Mouse (Mus musculus) intestine, embryonic 16.5 days (tissue): ENCODE results near the gene Zbtb49. TPM values are rescaled to one million over a fixed set of nuclear protein-coding genes. Genes with fewer than 3 reads are reported as not detected.
A peak's percentile ranks its signal among the peaks of the same experiment; 100 is the strongest.

ENCODE experiments used
- ATAC-seq: fragments of 200-750 bp; cut with Nextera tagmentation; 2 replicates; pipeline ENCODE4 v1.8.0; 2017; ENCODE audit warnings: moderate TSS enrichment, moderate library complexity
- H3K27ac ChIP-seq: fragments of 300-500 bp; sonication (generic); 2 replicates; pipeline ENCODE4 v1.5.1; 2014; ENCODE audit warnings: mild to moderate bottlenecking, low read length
- H3K27me3 ChIP-seq: fragments of 300-500 bp; sonication (generic); replicated peaks from 2 replicates; pipeline ENCODE4 v1.6.1; 2014; ENCODE audit warnings: low read length, control low read depth, mixed read lengths; ENCODE audit not compliant: control insufficient read depth, insufficient read depth
- H3K36me3 ChIP-seq: fragments of 300-500 bp; sonication (generic); 2 replicates; pipeline ENCODE4 v1.6.1; 2014; ENCODE audit warnings: low read length, control low read depth; ENCODE audit not compliant: control insufficient read depth, insufficient read depth
- H3K4me1 ChIP-seq: fragments of 300-500 bp; sonication (generic); 2 replicates; pipeline ENCODE4 v1.6.1; 2014; ENCODE audit warnings: low read length, control low read depth, mixed read lengths; ENCODE audit not compliant: control insufficient read depth, insufficient read depth
- H3K4me2 ChIP-seq: fragments of 300-500 bp; sonication (generic); 2 replicates; pipeline ENCODE4 v1.6.1; 2014; ENCODE audit warnings: low read depth, low read length, control low read depth
- H3K4me3 ChIP-seq: fragments of 300-500 bp; sonication (generic); 2 replicates; pipeline ENCODE4 v1.5.1; 2014; ENCODE audit warnings: mild to moderate bottlenecking, low read length
- H3K9ac ChIP-seq: fragments of 300-500 bp; sonication (generic); 2 replicates; pipeline ENCODE4 v1.6.1; 2014; ENCODE audit warnings: low read depth, low read length
- H3K9me3 ChIP-seq: fragments of 300-500 bp; sonication (generic); 2 replicates; pipeline ENCODE4 v1.6.1; 2016; ENCODE audit warnings: low read length, control low read depth; ENCODE audit not compliant: control insufficient read depth
- WGBS: fragments of 180-500 bp; shearing (Covaris S2); extraction: QIAGEN DNeasy Blood & Tissue Kit; methylation state at CpG from one replicate; pipeline ENCODE4 v1.1.7; 2014; 5-methylcytosine and 5-hydroxymethylcytosine counted together
- polyA plus RNA-seq: library from polyadenylated mRNA; unstranded; fragments of >200 nt; fragmentation: Nextera tagmentation; extraction: Ambion mirVana; gene quantifications from 2 replicates; pipeline ENCODE4 v1.2.1, GENCODE M21; 2015

Zbtb49 gene
- polyA plus RNA-seq, 1 experiment from 2014 or later = 9.9 TPM

- H3K9me3 ChIP-seq = no peaks in the 10 kb centered on the region
- no peak overlapping the region for H3K27ac ChIP-seq
- no peak for ATAC-seq
- H3K4me1 ChIP-seq = no peaks in the 10 kb centered on the region
- H3K36me3 ChIP-seq = peaks cover 12% of the 10 kb centered on the region
- no peak overlapping the region for H3K9ac ChIP-seq
- no peak overlapping the region for H3K4me3 ChIP-seq
- H3K4me2 ChIP-seq = no peak overlapping the region
- 83% methylated on average over 7 of the region's 7 CpGs for WGBS
- H3K27me3 ChIP-seq = no peaks in the 10 kb centered on the region
Measured at GRCm38 (mm10) chr5:38205303-38205726, 14.9 kb downstream of the Zbtb49 start.

DNA sequence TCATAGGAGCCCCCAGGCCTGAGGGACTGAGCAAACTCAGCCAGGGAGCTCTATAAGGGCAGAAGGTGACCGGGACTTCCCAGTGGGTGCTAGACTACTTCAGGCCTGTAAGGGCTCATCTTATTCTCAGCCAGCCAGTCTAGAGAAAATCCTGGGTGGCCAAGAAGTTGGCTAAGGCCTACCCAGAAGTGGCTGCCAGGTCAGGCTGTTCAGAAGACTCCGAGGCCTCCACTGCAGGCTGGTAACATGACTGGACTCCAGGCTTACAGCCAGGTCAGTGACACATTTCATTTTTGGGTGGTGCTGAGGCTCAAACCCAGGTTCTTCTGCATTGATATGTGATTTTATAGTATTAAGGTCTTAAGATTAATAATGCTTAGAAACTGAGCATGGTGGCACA is 20.6 kb downstream of the Zbtb49 start:
- H3K27me3 ChIP-seq = no peaks in the 10 kb centered on the region
- 100% methylated on average over 2 of the region's 2 CpGs for WGBS
- no peak overlapping the region for H3K4me2 ChIP-seq
- no peaks in the 10 kb centered on the region for H3K9me3 ChIP-seq
- H3K27ac ChIP-seq = no peak overlapping the region
- no peak overlapping the region for H3K4me3 ChIP-seq
- H3K9ac ChIP-seq = no peak overlapping the region
- ATAC-seq = no peak
- peaks cover 12% of the 10 kb centered on the region for H3K36me3 ChIP-seq
- no peaks in the 10 kb centered on the region for H3K4me1 ChIP-seq

DNA sequence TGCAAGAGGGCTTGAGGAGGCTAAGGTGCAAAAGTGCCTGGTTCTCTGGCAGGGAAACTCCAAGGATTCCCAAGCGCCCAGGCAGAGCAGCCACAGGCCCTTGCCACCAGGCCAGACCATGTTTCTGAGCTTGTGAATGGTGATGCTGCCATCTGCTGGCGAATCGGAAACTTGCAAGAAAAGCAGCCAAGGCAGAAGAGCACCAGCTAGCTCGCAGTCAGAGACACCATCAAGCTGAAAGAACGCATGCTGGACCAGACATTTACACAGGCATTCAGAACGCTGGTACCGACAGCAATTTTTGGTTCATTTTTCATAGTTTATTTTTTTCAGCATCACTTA is 22.8 kb downstream of the Zbtb49 start:
- 11% methylated on average over 7 of the region's 7 CpGs for WGBS
- Histone ChIP-seq H3K36me3 (peaks cover 12% of the 10 kb centered on the region; the same call in 1 of the 2 replicates), H3K4me2 (no peak overlapping the region), H3K9ac (no peak overlapping the region), H3K27me3 (no peaks in the 10 kb centered on the region), H3K9me3 (no peaks in the 10 kb centered on the region), H3K4me3 (no peak overlapping the region), H3K27ac (no peak overlapping the region), H3K4me1 (no peaks in the 10 kb centered on the region)
- ATAC-seq = peak; percentile 72

DNA sequence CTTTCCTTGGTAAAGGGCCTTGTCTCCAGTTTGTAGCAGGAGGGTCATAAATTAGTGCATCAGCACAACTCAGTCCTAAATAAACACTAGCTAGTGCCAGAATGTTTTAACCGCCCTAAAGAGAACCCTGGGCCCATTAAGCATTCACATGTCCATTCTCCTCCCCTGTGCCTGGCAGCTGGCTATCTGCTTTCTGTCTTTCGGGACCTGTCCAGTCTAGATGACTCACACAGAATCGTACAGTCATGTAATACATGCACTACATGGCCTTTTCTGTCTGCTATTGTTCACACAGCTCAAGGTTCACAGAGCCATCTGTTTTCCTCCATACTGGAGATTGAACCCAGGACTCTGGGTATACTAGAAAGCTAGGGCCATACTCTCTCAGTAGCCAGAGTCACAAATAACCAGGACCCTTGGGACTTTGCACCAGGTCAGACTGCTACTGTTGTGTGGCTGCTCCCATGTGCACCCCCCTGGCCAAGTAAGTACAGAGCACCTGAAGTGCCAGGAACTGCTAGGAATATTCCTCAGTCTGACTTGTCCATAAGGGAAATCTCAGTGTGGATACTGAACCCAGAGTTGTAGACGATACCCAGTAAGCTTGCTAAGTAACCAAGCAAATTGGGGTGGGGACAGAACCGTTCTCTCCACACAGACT is 23.3 kb downstream of the Zbtb49 start:
- H3K4me1 ChIP-seq = no peaks in the 10 kb centered on the region
- 52% methylated on average over 5 of the region's 5 CpGs for WGBS
- no peaks in the 10 kb centered on the region for H3K9me3 ChIP-seq
- ATAC-seq = peak; percentile 35
- no peak overlapping the region for H3K27ac ChIP-seq
- no peaks in the 10 kb centered on the region for H3K27me3 ChIP-seq
- peaks cover 11% of the 10 kb centered on the region; the same call in 1 of the 2 replicates for H3K36me3 ChIP-seq
- H3K4me3 ChIP-seq = no peak overlapping the region
- no peak overlapping the region for H3K9ac ChIP-seq
- no peak overlapping the region for H3K4me2 ChIP-seq

GRCm38 (mm10) chr5:38195941-38196340 is 24.3 kb downstream of the Zbtb49 start:
- ATAC-seq = no peak
- H3K27ac ChIP-seq = no peak overlapping the region
- H3K9me3 ChIP-seq = no peaks in the 10 kb centered on the region
- no peak overlapping the region for H3K9ac ChIP-seq
- no peaks in the 10 kb centered on the region for H3K4me1 ChIP-seq
- no peak overlapping the region for H3K4me2 ChIP-seq
- H3K36me3 ChIP-seq = 0 out of 2 replicates have a peak, but pooled peaks cover 4% of the 10 kb centered on the region
- H3K4me3 ChIP-seq = no peak overlapping the region
- H3K27me3 ChIP-seq = no peaks in the 10 kb centered on the region

GRCm38 (mm10) chr5:38194946-38195345 is 25.3 kb downstream of the Zbtb49 start:
- Histone ChIP-seq H3K4me3 (no peak overlapping the region), H3K4me2 (no peak overlapping the region), H3K9me3 (no peaks in the 10 kb centered on the region), H3K27ac (no peak overlapping the region), H3K27me3 (no peaks in the 10 kb centered on the region), H3K36me3 (no peaks in the 10 kb centered on the region), H3K9ac (no peak overlapping the region), H3K4me1 (no peaks in the 10 kb centered on the region)
- 48% methylated on average over 2 of the region's 2 CpGs for WGBS
- ATAC-seq = no peak

DNA sequence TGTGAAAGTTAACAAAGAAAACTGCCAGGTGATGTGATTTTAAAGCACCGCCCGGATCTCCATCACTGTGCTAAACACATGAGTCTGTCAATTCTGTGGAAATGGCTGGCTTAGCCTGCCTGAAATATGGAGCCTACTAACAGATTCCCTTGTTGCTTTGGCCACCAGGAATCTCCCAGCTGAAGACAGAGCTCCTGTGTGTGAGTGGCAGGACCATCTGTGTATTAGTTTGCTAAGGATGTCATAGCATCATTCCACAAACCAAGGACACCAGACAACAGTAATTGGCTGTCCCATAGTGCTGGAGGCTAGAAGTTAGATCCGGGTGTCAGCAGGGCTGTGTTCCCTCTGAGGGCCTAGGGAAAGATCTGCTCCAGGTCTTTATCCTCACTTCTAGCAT is 29.4 kb downstream of the Zbtb49 start:
- no peaks in the 10 kb centered on the region; the same call in 1 of the 2 replicates for H3K27me3 ChIP-seq
- no peak overlapping the region for H3K27ac ChIP-seq
- H3K9ac ChIP-seq = no peak overlapping the region
- no peaks in the 10 kb centered on the region for H3K4me1 ChIP-seq
- no peaks in the 10 kb centered on the region for H3K9me3 ChIP-seq
- H3K4me2 ChIP-seq = no peak overlapping the region
- H3K4me3 ChIP-seq = no peak overlapping the region
- WGBS = 90% methylated on average over 3 of the region's 3 CpGs
- H3K36me3 ChIP-seq = no peaks in the 10 kb centered on the region
- no peak for ATAC-seq

- ATAC-seq = no peak
- no peak overlapping the region for H3K4me2 ChIP-seq
- H3K9ac ChIP-seq = no peak overlapping the region
- no peaks in the 10 kb centered on the region; the same call in 1 of the 2 replicates for H3K27me3 ChIP-seq
- H3K4me1 ChIP-seq = no peaks in the 10 kb centered on the region
- H3K27ac ChIP-seq = no peak overlapping the region
- no peak overlapping the region for H3K4me3 ChIP-seq
- WGBS = 79% methylated on average over 2 of the region's 2 CpGs
- H3K36me3 ChIP-seq = no peaks in the 10 kb centered on the region
- no peaks in the 10 kb centered on the region for H3K9me3 ChIP-seq
Measured at GRCm38 (mm10) chr5:38187006-38187405, 33.3 kb downstream of the Zbtb49 start.

- no peak overlapping the region for H3K27ac ChIP-seq
- no peaks in the 10 kb centered on the region; the same call in 1 of the 2 replicates for H3K27me3 ChIP-seq
- no peaks in the 10 kb centered on the region for H3K36me3 ChIP-seq
- H3K4me2 ChIP-seq = no peak overlapping the region
- WGBS = 78% methylated on average over 6 of the region's 6 CpGs
- no peaks in the 10 kb centered on the region for H3K4me1 ChIP-seq
- no peak overlapping the region for H3K9ac ChIP-seq
- no peaks in the 10 kb centered on the region for H3K9me3 ChIP-seq
- H3K4me3 ChIP-seq = no peak overlapping the region
- no peak for ATAC-seq
Measured at GRCm38 (mm10) chr5:38184688-38185285, 35.5 kb downstream of the Zbtb49 start.
